Mouse (Mus musculus): Measurements from ENCODE around the gene Prkn.

- TF ChIP-seq POLR2A (IDR thresholded peaks at IDR 0.05; ENCODE audit: extremely low read depth, insufficient read depth, low read length) (no peak), CTCF (IDR thresholded peaks at IDR 0.05; ENCODE audit: low read depth, low read length) (no peak)
These were observed 979.3 kb downstream of the Prkn start for GRCm38 (mm10) chr17:11819506-11819905.

Measured in liver, adult 2 months (tissue).